ENCODE assay signal across 8 mouse cellular contexts in genomic region chr17:3102336-3103165, GRCm38 (mm10). TPM values are rescaled to one million over a fixed set of nuclear protein-coding genes. Genes with fewer than 3 reads are reported as not detected.
A peak's percentile ranks its signal among the peaks of the same experiment; 100 is the strongest.
DNase-seq lines count a peak whose midpoint lies in the region; ATAC-seq and TF ChIP-seq lines count a peak whose summit lies in the region.

No protein-coding gene starts in this region.

- H3K4me3 ChIP-seq in G1E (ENCODE audit: low read depth, low read length): no peak overlapping the region; the same call in 1 of the 2 replicates
- no peak overlapping the region for H3K4me3 ChIP-seq in forebrain, postnatal 0 days (ENCODE audit: low read depth, low read length)
- peak overlapping the region; percentile 30 for H3K4me3 ChIP-seq in hindbrain, embryonic 12.5 days
- H3K4me3 ChIP-seq in limb, embryonic 12.5 days (replicated peaks): peak overlapping the region; percentile 37
- H3K4me3 ChIP-seq in midbrain, embryonic 12.5 days: peak overlapping the region; percentile 29

- ATAC-seq in G1E (ENCODE audit: extremely low read depth, insufficient number of reproducible peaks, low FRiP score, poor library complexity, severe bottlenecking): peak; percentile 79
- peak; percentile 66 for ATAC-seq in forebrain, postnatal 0 days
- peak; percentile 84 for ATAC-seq in hindbrain, embryonic 12.5 days (ENCODE audit: low FRiP score)
- peak; percentile 86 for ATAC-seq in limb, embryonic 12.5 days (ENCODE audit: insufficient number of reproducible peaks, insufficient read depth, low FRiP score, low TSS enrichment, low read depth)
- peak; percentile 83 for ATAC-seq in midbrain, embryonic 12.5 days (ENCODE audit: low FRiP score, low read depth)

- no peak overlapping the region for H3K27ac ChIP-seq in forebrain, postnatal 0 days (ENCODE audit: low read depth, low read length)
- H3K27ac ChIP-seq in hindbrain, embryonic 12.5 days: no peak overlapping the region
- peak overlapping the region; percentile 35; the same call in 1 of the 2 replicates for H3K27ac ChIP-seq in limb, embryonic 12.5 days
- no peak overlapping the region for H3K27ac ChIP-seq in midbrain, embryonic 12.5 days (replicated peaks)

- peaks cover 16% of the 10 kb centered on the region for H3K36me3 ChIP-seq in G1E (replicated peaks)
- no peaks in the 10 kb centered on the region for H3K36me3 ChIP-seq in forebrain, postnatal 0 days (ENCODE audit: insufficient read depth)
- no peaks in the 10 kb centered on the region; the same call in 1 of the 2 replicates for H3K36me3 ChIP-seq in hindbrain, embryonic 12.5 days
- peaks cover 4% of the 10 kb centered on the region; the same call in 1 of the 2 replicates for H3K36me3 ChIP-seq in limb, embryonic 12.5 days
- H3K36me3 ChIP-seq in midbrain, embryonic 12.5 days: 0 out of 2 replicates have a peak, but pooled peaks cover 5% of the 10 kb centered on the region

- 4% methylated on average over 14 of the region's 14 CpGs for WGBS in forebrain, postnatal 0 days
- WGBS in hindbrain, embryonic 12.5 days: 1% methylated on average over 14 of the region's 14 CpGs
- WGBS in limb, embryonic 12.5 days: 2% methylated on average over 14 of the region's 14 CpGs
- WGBS in midbrain, embryonic 12.5 days: 3% methylated on average over 14 of the region's 14 CpGs

- no peaks in the 10 kb centered on the region for H3K9me3 ChIP-seq in G1E (replicated peaks)
- H3K9me3 ChIP-seq in forebrain, postnatal 0 days (ENCODE audit: low read length): no peaks in the 10 kb centered on the region
- H3K9me3 ChIP-seq in hindbrain, embryonic 12.5 days (replicated peaks): no peaks in the 10 kb centered on the region
- H3K9me3 ChIP-seq in limb, embryonic 12.5 days: no peaks in the 10 kb centered on the region
- no peaks in the 10 kb centered on the region for H3K9me3 ChIP-seq in midbrain, embryonic 12.5 days

- H3K9ac ChIP-seq in forebrain, postnatal 0 days: no peak overlapping the region
- H3K9ac ChIP-seq in hindbrain, embryonic 12.5 days: peak overlapping the region; percentile 59
- peak overlapping the region; percentile 42; the same call in 1 of the 2 replicates for H3K9ac ChIP-seq in limb, embryonic 12.5 days (replicated peaks)
- no peak overlapping the region; the same call in 1 of the 2 replicates for H3K9ac ChIP-seq in midbrain, embryonic 12.5 days (replicated peaks)

- no peak for DNase-seq in G1E (ENCODE audit: low spot score)
- DNase-seq in brain, adult 2 months (ENCODE audit: low read depth, low spot score): peak; percentile 36
- peak; percentile 6 for DNase-seq in forebrain, postnatal 0 days
- peak; percentile 71 to 74 for DNase-seq in spleen, postnatal 36 days (ENCODE audit: low spot score in 2 of 2)
- no peak for DNase-seq in right cerebral cortex, postnatal 4 days

- no peak for TF ChIP-seq CTCF in G1E (IDR thresholded peaks at IDR 0.05; ENCODE audit: low read depth, low read length)
- no peak for TF ChIP-seq CTCF in forebrain, postnatal 0 days (IDR thresholded peaks at IDR 0.05; ENCODE audit: low read depth)

- H3K4me2 ChIP-seq in forebrain, postnatal 0 days (ENCODE audit: low read depth): peak overlapping the region; percentile 35
- H3K4me2 ChIP-seq in hindbrain, embryonic 12.5 days (replicated peaks): peak overlapping the region; percentile 52
- peak overlapping the region; percentile 65 for H3K4me2 ChIP-seq in limb, embryonic 12.5 days
- H3K4me2 ChIP-seq in midbrain, embryonic 12.5 days (replicated peaks): peak overlapping the region; percentile 49

- H3K4me1 ChIP-seq in G1E (ENCODE audit: insufficient read depth, low read depth, low read length): peaks cover 11% of the 10 kb centered on the region
- H3K4me1 ChIP-seq in forebrain, postnatal 0 days (ENCODE audit: insufficient read depth): no peaks in the 10 kb centered on the region
- H3K4me1 ChIP-seq in hindbrain, embryonic 12.5 days: peaks cover 7% of the 10 kb centered on the region
- peaks cover 9% of the 10 kb centered on the region; the same call in 1 of the 2 replicates for H3K4me1 ChIP-seq in limb, embryonic 12.5 days (replicated peaks)
- H3K4me1 ChIP-seq in midbrain, embryonic 12.5 days: peaks cover 7% of the 10 kb centered on the region

- peaks cover 5% of the 10 kb centered on the region for H3K27me3 ChIP-seq in G1E (ENCODE audit: insufficient read depth, low read length)
- H3K27me3 ChIP-seq in forebrain, postnatal 0 days (ENCODE audit: insufficient read depth, low read length): no peaks in the 10 kb centered on the region
- H3K27me3 ChIP-seq in hindbrain, embryonic 12.5 days: no peaks in the 10 kb centered on the region
- no peaks in the 10 kb centered on the region for H3K27me3 ChIP-seq in limb, embryonic 12.5 days
- no peaks in the 10 kb centered on the region for H3K27me3 ChIP-seq in midbrain, embryonic 12.5 days

RNA-seq across cellular contexts. Expression of gene Scaf8, which starts 12.2 kb away (rescaled TPM):
- total RNA-seq in G1E (2014; fragmentation: Nextera tagmentation) (76.5 and 79.9 TPM in 2 replicates), G1E (2017) (38.0 and 43.5 TPM in 2 replicates)
- polyA plus RNA-seq in G1E (2012): 51.0 and 57.0 TPM in 2 replicates
- total RNA-seq in forebrain, postnatal 0 days (2014; rRNA removed): 54.1 and 65.8 TPM in 2 replicates
- 12.1 and 15.6 TPM in 2 replicates for polyA plus RNA-seq in forebrain, postnatal 0 days (2015; fragmentation: Nextera tagmentation; extraction: Ambion mirVana)
- polyA plus RNA-seq in hindbrain, embryonic 12.5 days (2016; fragmentation: Nextera tagmentation; extraction: Ambion mirVana): 29.6 and 32.1 TPM in 2 replicates
- 28.8 and 29.6 TPM in 2 replicates for polyA plus RNA-seq in limb, embryonic 12.5 days (2016; fragmentation: Nextera tagmentation; extraction: Ambion mirVana)
- polyA plus RNA-seq in midbrain, embryonic 12.5 days (2016; fragmentation: Nextera tagmentation; extraction: Ambion mirVana): 28.0 and 30.5 TPM in 2 replicates

Comparison
In these comparisons a context has a peak if more than half of its experiments do, and no peak if none do; other contexts are left out.
1. DNase-seq: peak in brain, adult 2 months (single experiment), forebrain, postnatal 0 days (single experiment) and spleen, postnatal 36 days (2 of 2); none in G1E (single experiment) and right cerebral cortex, postnatal 4 days (single experiment).
2. H3K4me3 ChIP-seq: peak in hindbrain, embryonic 12.5 days (single experiment), limb, embryonic 12.5 days (single experiment) and midbrain, embryonic 12.5 days (single experiment); none in G1E (single experiment) and forebrain, postnatal 0 days (single experiment).
3. H3K9ac ChIP-seq: peak in hindbrain, embryonic 12.5 days (single experiment) and limb, embryonic 12.5 days (single experiment); none in forebrain, postnatal 0 days (single experiment) and midbrain, embryonic 12.5 days (single experiment).
4. Peak in every context shown above with its lines, with median percentiles within 50 percentile points of each other: ATAC-seq and H3K4me2 ChIP-seq.